ENCODE assay signal across 8 mouse cellular contexts in genomic region chr14:67613221-67613620, GRCm38 (mm10).
DNase-seq lines count a peak whose midpoint lies in the region; ATAC-seq and TF ChIP-seq lines count a peak whose summit lies in the region.

No protein-coding gene starts in this region.

- no peak overlapping the region for H3K27ac ChIP-seq in embryonic facial prominence, embryonic 11.5 days (replicated peaks; ENCODE audit: low read depth, low read length)
- H3K27ac ChIP-seq in limb, embryonic 13.5 days, result peak overlapping the region; percentile 81; the same call in 1 of the 2 replicates
- no peak overlapping the region for H3K27ac ChIP-seq in left cerebral cortex, adult 2 months

- intact Hi-C loops in left cerebral cortex, postnatal 36 days (cut with DNase I), result no loop called here
- intact Hi-C loops in left cerebral cortex, adult 2 months (cut with DNase I), result no loop called here

- no peaks in the 10 kb centered on the region for H3K36me3 ChIP-seq in embryonic facial prominence, embryonic 11.5 days (replicated peaks; ENCODE audit: control insufficient read depth, insufficient read depth, low read depth, low read length)
- H3K36me3 ChIP-seq in limb, embryonic 13.5 days, result no peaks in the 10 kb centered on the region

- no peaks in the 10 kb centered on the region; the same call in 1 of the 2 replicates for H3K27me3 ChIP-seq in embryonic facial prominence, embryonic 11.5 days (ENCODE audit: control insufficient read depth, insufficient read depth, low read length)
- 0 out of 2 replicates have a peak, but pooled peaks cover 11% of the 10 kb centered on the region for H3K27me3 ChIP-seq in limb, embryonic 13.5 days

- 23% methylated on average over 14 of the region's 14 CpGs for WGBS in embryonic facial prominence, embryonic 11.5 days
- 5% methylated on average over 14 of the region's 14 CpGs for WGBS in limb, embryonic 13.5 days

- TF ChIP-seq CTCF in left cerebral cortex, adult 2 months (IDR thresholded peaks at IDR 0.05), result no peak

- DNase-seq in NIH3T3 (ENCODE audit: low read depth), result peak; percentile 17
- no peak for DNase-seq in embryonic facial prominence, embryonic 11.5 days (ENCODE audit: low spot score)
- DNase-seq in heart, postnatal 4 days, result peak; percentile 30
- DNase-seq in left cerebral cortex, postnatal 36 days (ENCODE audit: low spot score in 2 of 2), result no peak
- no peak for DNase-seq in thymus, postnatal 25 days
- DNase-seq in frontal cortex, postnatal 25 days (ENCODE audit: low spot score in 2 of 2), result no peak
- no peak for DNase-seq in left cerebral cortex, adult 2 months (ENCODE audit: extremely low spot score in 1 of 2, low spot score in 2 of 2)

- peaks cover 8% of the 10 kb centered on the region for H3K4me1 ChIP-seq in embryonic facial prominence, embryonic 11.5 days (ENCODE audit: control insufficient read depth, insufficient read depth, low read length)
- H3K4me1 ChIP-seq in limb, embryonic 13.5 days, result peaks cover 81% of the 10 kb centered on the region

- H3K4me3 ChIP-seq in embryonic facial prominence, embryonic 11.5 days (ENCODE audit: low read depth, low read length), result no peak overlapping the region
- peak overlapping the region; percentile 26 for H3K4me3 ChIP-seq in limb, embryonic 13.5 days
- H3K4me3 ChIP-seq in left cerebral cortex, adult 2 months, result no peak overlapping the region

- no peak for ATAC-seq in embryonic facial prominence, embryonic 11.5 days (replicated peaks; ENCODE audit: insufficient number of reproducible peaks, low FRiP score, low TSS enrichment, low read depth)
- peak; percentile 67; the same call in 1 of the 2 replicates for ATAC-seq in limb, embryonic 13.5 days (ENCODE audit: low FRiP score, low read depth)

- H3K9me3 ChIP-seq in embryonic facial prominence, embryonic 11.5 days (replicated peaks; ENCODE audit: control insufficient read depth, low read length), result no peaks in the 10 kb centered on the region
- no peaks in the 10 kb centered on the region for H3K9me3 ChIP-seq in limb, embryonic 13.5 days

- H3K9ac ChIP-seq in embryonic facial prominence, embryonic 11.5 days (replicated peaks; ENCODE audit: low read length), result no peak overlapping the region
- H3K9ac ChIP-seq in limb, embryonic 13.5 days, result no peak overlapping the region

- H3K4me2 ChIP-seq in embryonic facial prominence, embryonic 11.5 days (ENCODE audit: low read depth, low read length), result peak overlapping the region; percentile 6
- peak overlapping the region; percentile 60 for H3K4me2 ChIP-seq in limb, embryonic 13.5 days (replicated peaks)

Comparison
In these comparisons a context has a peak if more than half of its experiments do, and no peak if none do; other contexts are left out.
1. DNase-seq: peak in NIH3T3 (single experiment) and heart, postnatal 4 days (single experiment); none in embryonic facial prominence, embryonic 11.5 days (single experiment), left cerebral cortex, postnatal 36 days (0 of 2), thymus, postnatal 25 days (single experiment), frontal cortex, postnatal 25 days (0 of 2) and left cerebral cortex, adult 2 months (0 of 2).